Mouse (Mus musculus) erythroid progenitor cell, adult 5-6 weeks (primary cell): Measurements from ENCODE around the gene Krtap4-16. TPM values are rescaled to one million over a fixed set of nuclear protein-coding genes. Genes with fewer than 3 reads are reported as not detected.
"Not testable (repeated sequence)": the region's sequence is repeated elsewhere in the genome, so short reads cannot be mapped to it uniquely, and the experiment has no call there.

Experiments used
- ATAC-seq: replicated peaks from 2 replicates; pipeline ENCODE4 v1.8.0; 2016; ENCODE audit warnings: moderate number of reproducible peaks, mild to moderate bottlenecking, moderate TSS enrichment, inconsistent platforms; ENCODE audit not compliant: poor library complexity, low FRiP score, severe bottlenecking
- total RNA-seq, 2 experiments: library from RNA; stranded (forward) in 1 of 2; stranded (reverse) in 1 of 2; fragments of 150-400 nt in 1 of 2; fragments of 186-747, 209-891 nt in 1 of 2; gene quantifications; 2 replicates each; pipeline versions ENCODE4 v1.2.3 to v1.2.4; 2015 to 2017; ENCODE audit warnings: low replicate concordance in 2 of 2

Gene Krtap4-16
- not detected in 2 replicates for total RNA-seq (2015; ENCODE audit: low replicate concordance)
- total RNA-seq (2017; ENCODE audit: low replicate concordance) = not detected in 2 replicates

GRCm38 (mm10) chr11:99851508-99851907 is at the start of gene Krtap4-16:
Gene Krtap4-16 (minus strand): TSS chr11:99851608.
- ATAC-seq = no peak

- not testable (repeated sequence) for ATAC-seq
Measured at GRCm38 (mm10) chr11:99878887-99879286, 27.5 kb upstream of the Krtap4-16 start, which contains the start of gene Gm11567. Gene Gm11567 (plus strand): TSS chr11:99879187.

- ATAC-seq = not testable (repeated sequence)
Measured at GRCm38 (mm10) chr11:99873089-99873488, 21.7 kb upstream of the Krtap4-16 start, which contains the start of gene Krtap9-1. Gene Krtap9-1 (plus strand): TSS chr11:99873389.

- ATAC-seq = not testable (repeated sequence)
Measured at GRCm38 (mm10) chr11:99864176-99864575, 12.8 kb upstream of the Krtap4-16 start, which contains the start of gene Gm11559. Gene Gm11559 (plus strand): TSS chr11:99864476.

- ATAC-seq = no peak
Measured at GRCm38 (mm10) chr11:99858761-99859160, 7.4 kb upstream of the Krtap4-16 start.

GRCm38 (mm10) chr11:99857617-99858016 is 6.2 kb upstream of the Krtap4-16 start, which contains the start of gene Gm11568:
Gene Gm11568 (plus strand): TSS chr11:99857917.
- ATAC-seq = no peak

- no peak for ATAC-seq
Measured at GRCm38 (mm10) chr11:99854121-99854520, 2.7 kb upstream of the Krtap4-16 start.

- no peak for ATAC-seq
Measured at GRCm38 (mm10) chr11:99846746-99847145, 4.7 kb downstream of the Krtap4-16 start.

GRCm38 (mm10) chr11:99842185-99842584 is 9.2 kb downstream of the Krtap4-16 start:
- no peak for ATAC-seq

- ATAC-seq = no peak
Measured at GRCm38 (mm10) chr11:99837966-99838365, 13.4 kb downstream of the Krtap4-16 start, which contains the start of gene 2300003K06Rik. Gene 2300003K06Rik (minus strand): TSS chr11:99838066.

GRCm38 (mm10) chr11:99815566-99815965 is 35.8 kb downstream of the Krtap4-16 start, which contains the start of gene Gm11564:
Gene Gm11564 (minus strand): TSS chr11:99815666.
- not testable (repeated sequence) for ATAC-seq

- ATAC-seq = not testable (repeated sequence)
Measured at GRCm38 (mm10) chr11:99809792-99810191, 41.6 kb downstream of the Krtap4-16 start, which contains the start of gene Krtap4-13. Gene Krtap4-13 (minus strand): TSS chr11:99809892.

- not testable (repeated sequence) for ATAC-seq
Measured at GRCm38 (mm10) chr11:99804346-99804745, 47.1 kb downstream of the Krtap4-16 start, which contains the start of gene Gm11554. Gene Gm11554 (minus strand): TSS chr11:99804446.

Other genes starting within 250 kb of the Krtap4-16 start
Only the 30 nearest of the 38 such genes appear.
- not detected in 2 replicates for gene Krtap4-7, start 207.5 kb downstream of the Krtap4-16 start, total RNA-seq (2015; ENCODE audit: low replicate concordance)
- not detected in 2 replicates for gene Krtap4-7, start 207.5 kb downstream of the Krtap4-16 start, total RNA-seq (2017; ENCODE audit: low replicate concordance)
- gene Gm11555, start 201.4 kb downstream of the Krtap4-16 start, total RNA-seq (2015; ENCODE audit: low replicate concordance) = not detected in 2 replicates
- gene Gm11555, start 201.4 kb downstream of the Krtap4-16 start, total RNA-seq (2017; ENCODE audit: low replicate concordance) = not detected in 2 replicates
- not detected in 2 replicates for gene Gm11563, start 192.6 kb downstream of the Krtap4-16 start, total RNA-seq (2015; ENCODE audit: low replicate concordance)
- not detected in 2 replicates for gene Gm11563, start 192.6 kb downstream of the Krtap4-16 start, total RNA-seq (2017; ENCODE audit: low replicate concordance)
- gene Krtap4-6, start 185.6 kb downstream of the Krtap4-16 start, total RNA-seq (2015; ENCODE audit: low replicate concordance) = not detected in 2 replicates
- gene Krtap4-6, start 185.6 kb downstream of the Krtap4-16 start, total RNA-seq (2017; ENCODE audit: low replicate concordance) = not detected in 2 replicates
- gene Gm14190, start 160.9 kb downstream of the Krtap4-16 start, total RNA-seq (2015; ENCODE audit: low replicate concordance) = not detected in 2 replicates
- gene Gm14190, start 160.9 kb downstream of the Krtap4-16 start, total RNA-seq (2017; ENCODE audit: low replicate concordance) = not detected in 2 replicates
- not detected in 2 replicates for gene Gm14180, start 117.3 kb downstream of the Krtap4-16 start, total RNA-seq (2015; ENCODE audit: low replicate concordance)
- gene Gm14180, start 117.3 kb downstream of the Krtap4-16 start, total RNA-seq (2017; ENCODE audit: low replicate concordance) = not detected in 2 replicates
- not detected in 2 replicates for gene Gm11595, start 78.7 kb downstream of the Krtap4-16 start, total RNA-seq (2015; ENCODE audit: low replicate concordance)
- gene Gm11595, start 78.7 kb downstream of the Krtap4-16 start, total RNA-seq (2017; ENCODE audit: low replicate concordance) = not detected in 2 replicates
- gene Krtap4-8, start 70.9 kb downstream of the Krtap4-16 start, total RNA-seq (2015; ENCODE audit: low replicate concordance) = not detected in 2 replicates
- not detected in 2 replicates for gene Krtap4-8, start 70.9 kb downstream of the Krtap4-16 start, total RNA-seq (2017; ENCODE audit: low replicate concordance)
- gene Krtap4-9, start 66.4 kb downstream of the Krtap4-16 start, total RNA-seq (2015; ENCODE audit: low replicate concordance) = not detected in 2 replicates
- gene Krtap4-9, start 66.4 kb downstream of the Krtap4-16 start, total RNA-seq (2017; ENCODE audit: low replicate concordance) = not detected in 2 replicates
- not detected in 2 replicates for gene Gm11596, start 58.1 kb downstream of the Krtap4-16 start, total RNA-seq (2015; ENCODE audit: low replicate concordance)
- not detected in 2 replicates for gene Gm11596, start 58.1 kb downstream of the Krtap4-16 start, total RNA-seq (2017; ENCODE audit: low replicate concordance)
- gene Gm11569, start 52.7 kb downstream of the Krtap4-16 start, total RNA-seq (2015; ENCODE audit: low replicate concordance) = not detected in 2 replicates
- gene Gm11569, start 52.7 kb downstream of the Krtap4-16 start, total RNA-seq (2017; ENCODE audit: low replicate concordance) = not detected in 2 replicates
- gene Gm11554, start 47.2 kb downstream of the Krtap4-16 start, total RNA-seq (2015; ENCODE audit: low replicate concordance) = not detected in 2 replicates
- not detected in 2 replicates for gene Gm11554, start 47.2 kb downstream of the Krtap4-16 start, total RNA-seq (2017; ENCODE audit: low replicate concordance)
- not detected in 2 replicates for gene Krtap4-13, start 41.7 kb downstream of the Krtap4-16 start, total RNA-seq (2015; ENCODE audit: low replicate concordance)
- not detected in 2 replicates for gene Krtap4-13, start 41.7 kb downstream of the Krtap4-16 start, total RNA-seq (2017; ENCODE audit: low replicate concordance)
- not detected in 2 replicates for gene Gm11564, start 35.9 kb downstream of the Krtap4-16 start, total RNA-seq (2015; ENCODE audit: low replicate concordance)
- gene Gm11564, start 35.9 kb downstream of the Krtap4-16 start, total RNA-seq (2017; ENCODE audit: low replicate concordance) = not detected in 2 replicates
- not detected in 2 replicates for gene 2300003K06Rik, start 13.5 kb downstream of the Krtap4-16 start, total RNA-seq (2015; ENCODE audit: low replicate concordance)
- gene 2300003K06Rik, start 13.5 kb downstream of the Krtap4-16 start, total RNA-seq (2017; ENCODE audit: low replicate concordance) = not detected in 2 replicates
- gene Gm11568, start 6.3 kb upstream of the Krtap4-16 start, total RNA-seq (2015; ENCODE audit: low replicate concordance) = not detected in 2 replicates
- not detected in 2 replicates for gene Gm11568, start 6.3 kb upstream of the Krtap4-16 start, total RNA-seq (2017; ENCODE audit: low replicate concordance)
- not detected in 2 replicates for gene Gm11559, start 12.9 kb upstream of the Krtap4-16 start, total RNA-seq (2015; ENCODE audit: low replicate concordance)
- not detected in 2 replicates for gene Gm11559, start 12.9 kb upstream of the Krtap4-16 start, total RNA-seq (2017; ENCODE audit: low replicate concordance)
- gene Krtap9-1, start 21.8 kb upstream of the Krtap4-16 start, total RNA-seq (2015; ENCODE audit: low replicate concordance) = not detected in 2 replicates
- gene Krtap9-1, start 21.8 kb upstream of the Krtap4-16 start, total RNA-seq (2017; ENCODE audit: low replicate concordance) = not detected in 2 replicates
- not detected in 2 replicates for gene Gm11567, start 27.6 kb upstream of the Krtap4-16 start, total RNA-seq (2015; ENCODE audit: low replicate concordance)
- gene Gm11567, start 27.6 kb upstream of the Krtap4-16 start, total RNA-seq (2017; ENCODE audit: low replicate concordance) = not detected in 2 replicates
- gene Krtap31-1, start 56.3 kb upstream of the Krtap4-16 start, total RNA-seq (2015; ENCODE audit: low replicate concordance) = not detected in 2 replicates
- not detected in 2 replicates for gene Krtap31-1, start 56.3 kb upstream of the Krtap4-16 start, total RNA-seq (2017; ENCODE audit: low replicate concordance)
- gene Gm11565, start 63.1 kb upstream of the Krtap4-16 start, total RNA-seq (2015; ENCODE audit: low replicate concordance) = not detected in 2 replicates
- gene Gm11565, start 63.1 kb upstream of the Krtap4-16 start, total RNA-seq (2017; ENCODE audit: low replicate concordance) = not detected in 2 replicates
- not detected in 2 replicates for gene Krtap31-2, start 84.7 kb upstream of the Krtap4-16 start, total RNA-seq (2015; ENCODE audit: low replicate concordance)
- not detected in 2 replicates for gene Krtap31-2, start 84.7 kb upstream of the Krtap4-16 start, total RNA-seq (2017; ENCODE audit: low replicate concordance)
- gene Krtap9-5, start 96.9 kb upstream of the Krtap4-16 start, total RNA-seq (2015; ENCODE audit: low replicate concordance) = not detected in 2 replicates
- gene Krtap9-5, start 96.9 kb upstream of the Krtap4-16 start, total RNA-seq (2017; ENCODE audit: low replicate concordance) = not detected in 2 replicates
- gene Krtap29-1, start 127.4 kb upstream of the Krtap4-16 start, total RNA-seq (2015; ENCODE audit: low replicate concordance) = not detected in 2 replicates
- not detected in 2 replicates for gene Krtap29-1, start 127.4 kb upstream of the Krtap4-16 start, total RNA-seq (2017; ENCODE audit: low replicate concordance)
- gene Krtap16-1, start 135.0 kb upstream of the Krtap4-16 start, total RNA-seq (2015; ENCODE audit: low replicate concordance) = not detected in 2 replicates
- not detected in 2 replicates for gene Krtap16-1, start 135.0 kb upstream of the Krtap4-16 start, total RNA-seq (2017; ENCODE audit: low replicate concordance)
- gene Krtap17-1, start 142.4 kb upstream of the Krtap4-16 start, total RNA-seq (2015; ENCODE audit: low replicate concordance) = not detected in 2 replicates
- gene Krtap17-1, start 142.4 kb upstream of the Krtap4-16 start, total RNA-seq (2017; ENCODE audit: low replicate concordance) = not detected in 2 replicates
- gene Krt33a, start 164.6 kb upstream of the Krtap4-16 start, total RNA-seq (2015; ENCODE audit: low replicate concordance) = not detected in 2 replicates
- gene Krt33a, start 164.6 kb upstream of the Krtap4-16 start, total RNA-seq (2017; ENCODE audit: low replicate concordance) = not detected in 2 replicates
- not detected in 2 replicates for gene Krt33b, start 178.3 kb upstream of the Krtap4-16 start, total RNA-seq (2015; ENCODE audit: low replicate concordance)
- gene Krt33b, start 178.3 kb upstream of the Krtap4-16 start, total RNA-seq (2017; ENCODE audit: low replicate concordance) = not detected in 2 replicates
- gene Krt34, start 189.9 kb upstream of the Krtap4-16 start, total RNA-seq (2015; ENCODE audit: low replicate concordance) = not detected in 2 replicates
- gene Krt34, start 189.9 kb upstream of the Krtap4-16 start, total RNA-seq (2017; ENCODE audit: low replicate concordance) = not detected in 2 replicates
- gene Krt31, start 198.9 kb upstream of the Krtap4-16 start, total RNA-seq (2015; ENCODE audit: low replicate concordance) = not detected in 2 replicates
- gene Krt31, start 198.9 kb upstream of the Krtap4-16 start, total RNA-seq (2017; ENCODE audit: low replicate concordance) = not detected in 2 replicates